Mouse (Mus musculus) urinary bladder, postnatal 25 days (tissue): ENCODE measurements at regions not wholly inside any gene's neighbourhood (a gene's known extent, or its start where the extent isn't known, plus 50 kb on each side); places are given as distances from the start of the nearest gene placed in this dataset.

Experiments
- DNase-seq: peaks from one replicate; pipeline ENCODE4 v3.0.0; 2022; ENCODE audit warnings: low spot score

DNA sequence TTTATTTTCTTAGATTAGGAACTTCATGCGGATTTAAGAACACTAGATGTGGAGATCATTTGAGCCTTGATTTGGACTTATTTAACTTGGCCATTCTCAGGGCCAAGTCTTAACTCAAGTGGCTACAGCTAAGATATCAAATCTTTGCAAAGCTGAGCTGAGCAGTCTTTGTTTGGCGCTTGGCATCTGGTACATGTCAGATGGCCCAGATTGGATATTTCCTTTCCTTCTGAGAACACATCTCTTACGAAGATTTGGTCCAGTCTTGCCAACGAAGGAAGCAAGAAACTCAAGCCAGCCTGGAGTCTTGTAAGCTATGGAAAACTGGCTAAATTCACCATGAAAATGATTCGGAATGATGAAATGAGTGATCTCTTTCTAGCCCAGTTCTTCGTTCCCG is 59.1 kb upstream of the Cdc42ep3 start:
- DNase-seq = no peak

DNA sequence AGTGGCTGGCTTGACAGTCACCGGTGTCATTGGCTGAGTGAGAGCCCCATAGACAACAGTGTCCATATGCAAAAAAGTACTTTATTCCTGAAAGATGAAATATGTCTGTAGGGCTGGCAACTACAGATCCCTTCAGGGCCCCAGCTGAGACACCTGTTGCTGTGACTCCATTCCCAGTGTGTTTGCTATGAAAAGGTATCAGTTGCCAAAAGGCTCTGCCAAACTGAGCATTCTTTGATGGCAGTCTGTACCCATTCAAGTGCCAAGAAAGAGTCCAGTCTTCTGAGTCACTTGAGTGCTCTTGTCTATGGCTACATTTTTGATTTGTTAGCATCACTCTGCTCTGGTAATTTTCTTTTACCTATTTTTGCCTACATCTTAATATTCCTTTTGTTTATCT is 63.1 kb upstream of the Cdc42ep3 start:
- no peak for DNase-seq

DNA sequence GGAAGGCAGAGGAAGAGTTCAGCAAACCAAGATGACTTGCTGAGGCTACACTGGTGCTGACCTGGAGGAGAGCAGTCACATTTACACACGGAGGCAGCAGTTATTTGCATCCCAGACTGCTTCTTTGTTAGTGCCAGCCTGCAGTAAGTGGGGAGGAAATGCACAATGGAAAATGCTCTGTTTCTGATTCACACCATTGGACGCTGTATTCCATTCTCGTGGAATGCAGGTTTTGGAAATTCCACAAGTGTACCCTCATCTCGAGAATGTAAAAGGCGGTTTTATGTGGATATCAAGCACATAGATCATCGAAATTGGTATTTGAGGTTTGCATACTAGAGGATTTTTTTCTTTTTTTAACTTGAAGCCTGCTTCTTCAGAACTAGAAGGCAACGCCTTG is 66.7 kb upstream of the Cdc42ep3 start:
- DNase-seq = no peak

DNA sequence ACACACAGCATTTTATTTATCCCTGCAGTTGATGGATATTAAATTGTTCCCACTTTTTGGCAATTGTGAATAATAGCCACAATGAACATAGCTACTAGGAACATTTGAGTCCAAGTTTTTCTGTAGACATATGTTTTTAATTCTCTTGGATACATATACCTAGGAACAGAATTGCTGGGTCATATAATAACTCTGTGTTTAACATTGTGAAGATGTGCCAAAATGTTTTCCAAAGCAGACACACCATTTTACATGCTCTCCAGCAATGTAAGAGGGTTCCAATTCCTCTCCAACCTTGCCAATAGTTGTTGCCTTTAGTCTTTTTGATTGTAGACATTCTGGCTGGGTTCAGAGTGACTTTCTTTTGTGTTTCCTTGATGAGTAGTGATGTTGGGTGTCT is 84.3 kb upstream of the Cdc42ep3 start:
- no peak for DNase-seq

DNA sequence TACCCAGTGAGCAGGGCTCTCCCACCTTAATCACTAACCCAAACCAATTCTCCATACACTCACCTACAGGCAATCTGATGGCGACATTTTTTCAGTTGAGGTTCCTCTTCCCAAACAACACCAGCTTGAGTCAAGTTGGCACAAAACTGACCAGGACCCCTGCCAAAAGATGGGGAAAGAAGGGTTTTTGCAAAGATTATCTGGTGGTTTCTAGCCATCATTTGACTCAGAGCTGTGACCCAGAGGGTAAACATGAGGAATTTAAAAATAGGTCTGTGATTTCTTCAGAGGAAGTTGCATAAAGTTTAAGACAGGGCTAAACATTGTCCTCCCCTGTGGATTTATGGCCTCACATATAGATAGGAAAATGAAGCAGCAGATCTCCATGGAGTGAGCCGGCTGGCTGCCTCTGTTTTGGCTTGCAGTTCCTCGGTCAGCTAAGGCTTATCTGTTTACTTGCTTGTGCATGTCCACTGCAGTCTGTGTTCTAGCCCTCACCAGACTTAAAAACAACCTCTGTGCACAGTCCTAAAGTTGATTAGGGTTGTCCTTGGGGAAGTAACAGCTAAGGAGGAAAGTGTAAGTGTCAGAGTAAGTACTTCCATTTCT is 87.7 kb upstream of the Cdc42ep3 start:
- DNase-seq = peak; percentile 20

DNA sequence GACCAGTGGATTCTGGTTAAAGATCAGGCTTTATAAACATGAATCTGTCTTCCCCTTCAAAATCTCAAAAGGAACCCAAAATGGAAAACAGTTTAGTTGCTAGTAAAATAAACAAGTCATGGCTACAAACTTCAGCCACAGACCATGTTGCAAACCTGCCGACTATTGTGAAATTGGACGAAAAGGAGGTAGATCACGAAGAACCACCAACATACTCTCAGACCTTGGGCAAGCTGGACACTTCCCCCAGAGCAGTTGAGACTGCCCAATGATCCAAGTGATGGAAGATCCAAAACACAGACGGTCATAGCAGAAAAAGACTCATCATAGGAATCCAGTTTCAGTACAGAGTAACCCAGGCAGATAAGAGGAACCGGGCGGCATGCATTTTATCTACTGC is 92.3 kb upstream of the Cdc42ep3 start:
- no peak for DNase-seq

DNA sequence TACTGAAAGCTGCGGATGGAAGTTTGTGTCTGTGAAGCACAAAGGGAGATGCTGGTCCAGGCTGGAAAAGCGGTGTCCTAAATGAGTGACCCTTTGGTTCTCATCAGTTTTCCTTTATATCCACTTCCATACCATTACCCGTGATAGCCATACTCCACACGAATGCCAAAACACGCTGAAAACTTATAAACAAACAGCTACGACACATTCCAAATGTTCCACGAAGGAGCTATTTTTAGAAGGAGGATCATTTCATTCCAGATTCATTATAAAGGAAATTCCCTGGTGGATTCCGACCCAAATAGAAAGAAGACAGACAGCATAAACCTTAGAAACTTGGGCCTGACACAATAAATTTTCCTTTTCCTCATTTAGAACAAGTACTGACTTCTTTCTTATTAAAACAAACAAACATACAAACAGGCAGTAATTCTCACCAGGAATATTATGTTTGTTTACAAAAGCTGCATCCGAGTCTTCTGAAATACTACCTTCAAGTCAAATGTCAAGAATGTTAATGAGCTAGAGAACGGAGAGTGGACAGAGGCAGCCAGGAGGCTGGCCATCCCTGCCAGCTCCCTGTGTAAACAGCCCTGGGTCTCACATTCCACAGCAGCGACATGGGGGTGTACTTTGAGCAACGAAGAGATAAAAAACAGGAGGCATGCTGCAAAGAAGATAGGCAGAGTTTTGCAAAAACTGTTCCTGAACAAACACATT is 96.4 kb upstream of the Cdc42ep3 start:
- DNase-seq = no peak

DNA sequence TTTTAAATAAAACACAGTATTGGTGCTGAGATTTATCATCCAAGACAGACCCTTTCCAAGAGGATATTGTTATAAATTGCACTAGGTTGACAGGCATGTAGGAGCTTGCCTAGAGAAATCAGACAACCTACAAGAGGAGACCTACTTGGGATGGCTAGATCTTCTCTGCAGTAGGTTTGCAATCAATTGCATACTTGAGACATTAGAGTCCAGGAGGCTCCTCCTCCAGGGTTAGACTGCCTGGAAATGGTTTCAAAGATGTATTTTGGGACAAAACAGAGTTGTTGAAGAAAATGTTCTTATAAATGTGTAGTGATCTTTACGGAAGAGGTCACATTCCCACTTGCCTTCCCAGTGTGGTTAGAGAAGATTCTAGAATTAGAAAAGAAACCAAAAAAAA is 98.9 kb upstream of the Cdc42ep3 start:
- DNase-seq = no peak

DNA sequence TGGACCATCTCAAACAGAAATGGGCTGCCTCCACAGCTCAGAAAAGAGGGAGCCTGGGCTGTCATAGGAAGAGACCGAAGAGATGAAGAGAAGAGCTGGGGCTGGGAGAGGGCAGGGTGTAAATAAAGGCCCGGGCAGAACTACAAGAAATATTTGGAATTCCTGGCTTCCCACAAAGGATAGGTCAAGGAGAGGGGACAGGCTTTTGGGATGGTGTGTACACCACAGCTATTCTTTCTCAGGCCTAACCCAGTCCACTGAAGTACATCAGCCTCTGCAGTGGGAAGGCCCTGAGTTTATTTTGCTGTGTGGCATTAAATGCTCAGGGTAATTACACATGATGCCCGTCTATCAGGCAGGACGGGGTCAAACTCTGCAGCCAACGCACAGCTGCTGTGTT is 99.6 kb upstream of the Cdc42ep3 start:
- DNase-seq = no peak

DNA sequence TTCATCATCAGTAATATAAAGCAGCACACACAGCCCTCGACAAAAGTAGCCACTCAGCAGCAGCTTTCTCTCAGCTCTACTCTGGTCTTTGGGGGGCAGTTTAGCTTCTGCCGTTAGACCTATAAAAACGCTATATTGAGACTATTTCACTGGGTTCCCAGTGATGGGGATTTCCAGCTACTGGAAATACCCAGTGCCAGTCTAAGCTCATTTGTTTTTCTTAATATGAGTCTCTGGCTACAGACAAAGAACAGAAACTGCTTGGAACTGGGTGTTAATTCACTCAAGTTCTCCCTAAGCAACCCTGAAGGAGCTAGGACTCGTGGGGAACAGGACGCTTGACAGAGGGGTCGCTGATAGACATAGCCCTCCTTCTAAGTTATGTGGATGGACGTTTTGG is 100.3 kb upstream of the Cdc42ep3 start:
- DNase-seq = no peak

DNA sequence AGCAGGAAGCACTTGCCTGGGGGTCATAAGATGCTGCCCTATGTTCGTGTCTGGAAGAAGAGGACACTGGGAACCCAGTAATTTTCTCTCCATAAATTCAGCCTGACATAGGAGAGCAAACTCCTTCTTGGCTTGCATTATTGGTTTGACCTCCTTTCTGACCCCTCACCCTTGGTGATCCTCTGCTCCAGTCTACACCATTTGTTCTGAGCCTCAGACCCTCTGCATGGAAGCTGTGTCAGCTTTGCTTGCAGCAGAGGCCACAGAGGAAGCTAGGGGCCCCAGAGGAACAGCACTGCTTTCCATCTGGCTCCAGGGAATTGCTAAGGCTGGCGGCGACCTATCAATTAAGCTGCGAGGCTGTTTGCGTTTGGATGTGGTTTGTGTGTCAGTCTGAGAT is 102.7 kb upstream of the Cdc42ep3 start:
- no peak for DNase-seq

DNA sequence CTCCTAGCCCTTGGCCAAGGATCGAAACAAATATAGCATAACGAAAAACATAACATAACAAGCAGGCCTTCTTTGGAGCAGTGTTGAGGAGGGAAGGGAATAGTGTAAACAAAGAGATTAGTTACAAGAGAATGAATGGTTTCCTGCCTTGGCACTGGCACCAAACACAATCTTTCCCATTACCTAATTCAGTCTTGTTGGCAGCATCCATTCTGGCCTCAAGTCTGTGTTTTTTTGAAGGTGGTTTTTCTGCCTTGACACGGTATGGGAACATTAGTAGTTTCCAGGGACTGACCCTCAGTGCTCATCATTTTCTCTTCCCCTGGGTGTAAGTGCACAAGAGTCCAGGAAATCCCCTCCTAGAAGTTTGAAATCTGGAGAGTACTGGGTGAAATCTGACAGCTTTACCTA is 106.8 kb upstream of the Cdc42ep3 start:
- DNase-seq = no peak

DNA sequence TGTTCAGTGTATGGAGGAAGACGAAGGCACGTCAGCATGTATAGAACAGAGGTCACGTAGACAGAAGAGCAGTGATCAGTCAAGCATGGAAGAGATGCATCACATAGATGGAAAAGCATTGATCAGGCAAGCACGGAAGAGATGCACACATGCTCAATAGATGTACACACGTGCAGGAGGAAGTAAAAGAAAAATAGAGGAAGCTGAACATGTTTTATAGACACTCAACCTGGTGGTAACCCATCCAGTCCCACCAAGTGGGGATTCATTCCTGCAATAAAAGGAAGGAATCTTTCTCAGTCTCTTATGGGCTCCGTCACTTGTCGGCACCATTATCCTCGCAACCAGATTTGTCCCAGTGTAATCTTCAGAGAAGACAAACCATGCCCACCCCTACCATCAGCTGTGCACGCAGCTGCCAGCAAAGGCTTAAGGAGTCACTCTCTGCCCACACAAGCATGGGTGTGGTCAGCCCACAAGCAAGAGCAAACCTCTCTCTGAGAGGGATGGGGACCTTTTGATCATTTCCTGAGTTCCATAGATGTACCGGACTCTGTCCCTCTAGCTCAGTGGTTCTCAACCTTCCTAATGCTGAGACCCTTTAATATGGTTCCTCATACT is 108.3 kb upstream of the Cdc42ep3 start:
- DNase-seq = no peak

DNA sequence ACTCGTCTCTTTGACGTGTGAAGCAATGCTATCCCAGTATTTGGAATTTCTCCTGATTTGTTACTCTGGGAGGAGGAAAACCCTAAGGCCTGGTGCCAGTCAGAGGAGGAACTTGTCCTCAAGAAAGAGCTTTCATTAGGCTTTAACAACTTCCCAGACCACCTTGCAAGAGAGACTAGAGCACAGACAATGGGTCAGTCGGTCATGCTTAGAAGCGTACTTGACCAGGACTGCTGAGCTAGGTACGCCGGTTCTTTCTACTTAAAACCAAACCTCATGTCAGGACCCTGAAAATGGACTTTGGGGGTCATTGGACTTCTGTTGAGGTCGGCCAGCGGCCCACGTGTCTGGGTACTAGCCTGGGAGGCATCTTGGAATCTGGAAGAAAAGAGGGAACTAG is 110.8 kb upstream of the Cdc42ep3 start:
- DNase-seq = no peak

DNA sequence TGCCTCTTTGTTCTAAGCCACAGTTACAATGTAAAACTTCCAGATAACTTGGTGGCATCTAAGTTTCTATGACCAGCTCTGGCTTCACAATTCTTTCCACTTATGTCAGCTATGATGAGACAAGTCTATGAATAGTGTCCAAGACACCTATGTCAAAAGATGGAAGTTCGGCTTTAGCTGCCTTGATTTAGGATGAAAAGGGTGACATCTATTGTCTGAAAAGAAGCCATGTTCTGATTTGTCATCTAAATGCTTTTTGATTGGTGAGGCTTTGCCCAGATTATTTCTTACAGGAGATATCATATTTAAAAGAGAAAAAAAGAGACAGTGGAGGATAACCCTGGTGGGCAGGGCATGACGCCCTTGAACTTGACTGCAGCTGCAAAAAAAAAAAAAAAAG is 116.7 kb upstream of the Cdc42ep3 start:
- DNase-seq = no peak

DNA sequence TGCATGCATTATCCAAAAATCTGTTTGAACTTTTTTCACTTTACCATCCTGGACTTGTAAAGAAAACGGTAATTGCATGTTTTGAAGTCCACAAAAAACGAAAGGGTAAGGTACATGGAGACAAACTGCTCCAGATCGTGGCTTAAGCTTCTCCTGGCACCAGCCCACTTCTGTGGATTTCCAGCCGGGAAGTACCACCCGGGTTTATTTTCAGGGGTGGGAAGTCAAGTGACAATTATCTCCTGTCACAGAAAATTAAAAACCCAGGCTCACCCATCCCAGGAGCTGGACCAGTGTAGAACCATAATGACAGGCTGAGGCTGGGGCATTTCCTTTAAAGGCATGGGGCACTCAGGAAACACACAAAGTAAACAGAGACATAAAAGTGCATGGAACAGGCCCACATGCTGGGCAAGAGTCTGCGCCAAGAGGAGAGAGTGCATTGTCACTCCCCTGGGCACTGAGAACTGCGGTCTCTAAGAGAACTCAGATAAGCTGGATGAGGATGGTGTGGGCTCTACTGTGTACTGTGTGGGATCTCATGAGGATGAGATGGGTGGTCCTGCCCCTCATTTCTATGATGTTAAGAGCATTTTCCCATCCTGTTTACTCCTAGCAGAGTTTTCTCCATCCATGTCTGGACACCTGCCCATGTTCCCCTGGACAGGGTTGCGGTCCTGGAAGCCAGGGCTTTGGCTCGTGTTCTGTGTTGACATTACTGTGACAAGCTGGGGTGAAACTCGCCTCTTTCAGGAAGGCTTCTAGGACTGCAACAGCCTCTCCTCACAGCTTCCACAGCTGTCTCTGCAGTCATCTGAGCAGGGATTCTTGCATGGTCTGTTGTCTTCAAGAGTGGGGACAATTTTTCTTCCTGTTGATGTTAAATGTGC is 117.5 kb upstream of the Cdc42ep3 start:
- DNase-seq = no peak

DNA sequence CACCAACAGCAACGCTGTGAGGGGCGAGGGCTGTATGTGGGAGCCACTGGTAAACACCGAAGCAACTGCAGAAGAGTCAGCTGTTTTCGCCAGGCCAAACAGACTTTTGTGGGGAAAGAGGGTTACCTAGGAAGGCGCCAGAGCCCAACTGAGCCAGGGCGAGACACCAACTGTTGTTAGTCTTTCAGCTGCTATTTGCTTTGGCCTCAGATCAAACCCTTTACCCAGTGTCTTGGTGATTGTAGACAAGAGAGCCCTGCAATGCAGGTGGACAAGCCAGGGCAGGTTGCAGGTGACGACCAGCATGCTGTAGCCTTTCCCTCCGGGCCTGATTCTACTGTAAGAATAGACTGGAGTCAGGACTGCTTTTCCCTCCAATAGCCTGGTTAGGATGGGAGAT is 121.8 kb upstream of the Cdc42ep3 start:
- peak; percentile 37 for DNase-seq

DNA sequence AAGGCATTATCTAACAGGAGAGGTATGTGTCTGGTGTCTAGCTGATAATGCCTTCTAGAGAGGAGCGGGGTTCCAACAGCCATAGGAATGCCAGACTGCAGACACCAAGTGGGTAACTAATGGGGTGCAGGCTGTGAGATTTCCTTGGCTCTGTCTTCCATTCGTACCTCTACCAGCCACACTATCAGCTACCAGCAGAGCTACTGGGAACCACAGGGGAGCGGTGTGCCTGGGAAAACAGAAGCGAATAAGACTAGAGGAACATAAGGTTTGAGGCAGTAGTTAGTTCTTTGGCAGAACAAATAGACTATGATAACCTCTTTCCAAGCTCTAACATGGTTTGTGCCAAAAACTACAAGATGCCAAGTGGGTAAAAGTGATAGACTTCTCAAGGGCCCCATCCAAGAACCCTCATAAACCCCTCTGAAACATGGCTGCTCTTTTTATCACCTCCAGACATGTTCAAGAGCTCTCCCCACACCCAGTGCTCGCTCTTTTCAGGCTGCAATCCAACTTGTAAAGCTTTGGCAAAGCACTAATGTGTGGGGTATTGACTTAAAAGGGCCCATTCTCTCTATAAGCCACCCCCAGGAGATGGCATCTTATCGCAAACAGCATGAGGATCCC is 126.3 kb upstream of the Cdc42ep3 start:
- no peak for DNase-seq

DNA sequence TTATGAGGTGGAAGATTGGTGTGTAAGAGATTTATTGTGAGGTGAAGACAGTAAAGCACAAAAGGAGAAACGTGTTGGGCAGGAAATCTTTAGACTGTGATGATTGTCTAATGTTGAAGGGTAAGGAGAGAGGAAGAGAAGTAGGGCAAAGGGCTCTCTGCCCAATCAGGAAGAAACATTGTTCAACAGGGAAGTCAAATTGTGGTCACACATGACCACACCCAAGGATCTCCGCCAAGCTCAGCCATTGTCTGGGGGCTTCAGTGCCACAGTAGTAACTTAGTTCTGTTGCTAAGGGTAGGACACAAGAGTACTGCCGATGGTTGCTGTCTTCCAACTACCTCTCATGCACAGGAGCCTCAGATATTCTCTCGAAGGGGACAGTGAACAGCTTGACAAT is 127.0 kb upstream of the Cdc42ep3 start:
- no peak for DNase-seq

DNA sequence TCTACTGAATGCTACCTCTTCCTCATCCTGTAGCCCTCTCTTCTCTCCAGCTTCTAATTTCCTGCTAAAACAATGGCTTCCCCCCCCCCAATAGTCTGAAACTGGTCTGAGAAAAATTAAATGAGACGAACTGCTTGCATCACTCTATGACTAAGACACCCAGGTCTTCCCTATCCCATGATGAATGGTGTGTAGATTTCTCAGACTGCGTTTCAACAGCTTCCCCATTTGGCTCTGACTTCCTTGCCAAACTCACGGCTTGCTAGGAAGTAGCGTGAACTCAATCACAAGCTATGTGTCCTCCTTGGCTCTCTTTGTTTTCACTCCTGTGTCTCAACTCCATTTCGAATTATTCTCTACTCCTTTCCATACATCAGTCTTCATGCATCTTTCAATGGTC is 126.4 kb upstream of the Rmdn2 start:
- no peak for DNase-seq

DNA sequence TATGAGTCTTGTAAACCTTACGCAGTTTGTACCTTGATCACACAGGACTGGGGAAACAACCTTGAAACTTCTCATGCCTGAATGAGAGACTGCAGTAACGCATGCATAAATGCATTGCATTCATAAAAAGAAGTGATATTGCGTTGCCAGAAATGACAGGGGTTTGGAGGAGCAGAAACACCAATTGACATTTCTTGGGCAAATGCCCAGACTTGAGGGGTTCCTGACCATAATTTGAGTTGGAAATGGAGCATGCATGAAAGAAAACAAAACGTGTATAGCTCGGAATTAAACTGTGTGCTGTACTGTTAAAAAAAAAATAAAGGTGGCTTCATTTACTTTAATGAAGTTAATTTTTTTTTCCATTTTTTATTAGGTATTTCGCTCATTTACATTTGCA is 122.4 kb upstream of the Rmdn2 start:
- no peak for DNase-seq

DNA sequence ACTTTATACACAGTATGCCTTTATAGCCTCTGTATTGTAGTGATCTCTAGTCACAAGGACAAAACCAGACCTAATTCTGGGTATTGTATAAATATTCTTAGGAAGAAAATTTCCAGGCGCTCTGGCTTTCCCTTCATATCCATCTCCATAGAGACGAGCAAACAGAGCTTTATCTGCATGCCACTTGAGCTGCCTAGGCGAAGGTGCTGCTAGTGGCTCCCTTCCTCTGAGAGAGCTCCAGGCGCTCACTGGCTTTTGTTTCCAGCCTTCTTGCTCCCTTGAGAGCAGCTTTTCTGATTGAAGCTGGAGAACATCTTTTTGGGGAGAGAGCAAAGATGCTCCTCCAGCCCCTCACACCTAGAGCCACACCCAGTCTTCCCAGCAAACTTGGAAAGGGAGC is 114.0 kb upstream of the Rmdn2 start:
- DNase-seq = no peak
